Mouse (Mus musculus): ENCODE data around the gene Cyp2g1. TPM values are rescaled to one million over a fixed set of nuclear protein-coding genes. Genes with fewer than 3 reads are reported as not detected.
"Not testable (repeated sequence)": the region's sequence is repeated elsewhere in the genome, so short reads cannot be mapped to it uniquely, and the experiment has no call there.

Gene Cyp2g1
- total RNA-seq (2021): not detected

GRCm38 (mm10) chr7:26808592-26808991 lies at the start of gene Cyp2g1:
TSS of gene Cyp2g1 (plus strand) at chr7:26808892.
- no peak for DNase-seq

- DNase-seq: no peak
Observed at GRCm38 (mm10) chr7:26767084-26767483, 41.6 kb upstream of the Cyp2g1 start.

DNA sequence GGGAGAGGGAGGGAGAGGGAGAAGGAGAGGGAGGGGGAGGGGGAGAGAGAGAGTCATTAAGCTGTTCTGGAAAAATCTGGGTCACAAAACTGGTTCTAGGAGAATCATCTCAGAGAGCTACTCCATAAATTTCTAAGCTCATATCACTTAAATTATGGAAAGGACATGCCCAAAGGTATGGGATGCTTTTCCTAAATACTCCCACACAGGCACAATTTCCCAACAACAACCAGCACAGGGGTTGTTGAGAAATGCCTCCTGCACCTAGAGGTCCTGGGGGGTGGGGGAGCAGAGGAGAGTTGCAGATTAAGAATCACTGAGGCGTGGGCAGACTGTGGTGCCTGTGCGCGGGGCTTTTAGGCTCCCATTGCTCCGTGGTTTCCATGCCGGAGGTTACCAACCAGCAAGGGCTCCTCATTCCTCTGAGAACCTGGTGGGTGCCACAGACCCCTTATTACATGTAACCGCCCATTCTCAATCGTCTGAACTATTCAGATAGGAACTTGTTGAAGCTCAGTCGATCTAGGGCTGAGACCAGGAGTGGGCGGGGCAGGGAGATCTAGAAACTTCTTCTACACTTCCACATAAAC lies 38.7 kb upstream of the Cyp2g1 start:
- DNase-seq: no peak

- no peak for DNase-seq
Observed at GRCm38 (mm10) chr7:26772866-26773586, 35.7 kb upstream of the Cyp2g1 start.

GRCm38 (mm10) chr7:26775866-26776265 lies 32.8 kb upstream of the Cyp2g1 start:
- no peak for DNase-seq

- DNase-seq: no peak
Observed at GRCm38 (mm10) chr7:26777806-26778205, 30.9 kb upstream of the Cyp2g1 start.

GRCm38 (mm10) chr7:26778474-26778873 lies 30.2 kb upstream of the Cyp2g1 start:
- peak; percentile 23 for DNase-seq

DNA sequence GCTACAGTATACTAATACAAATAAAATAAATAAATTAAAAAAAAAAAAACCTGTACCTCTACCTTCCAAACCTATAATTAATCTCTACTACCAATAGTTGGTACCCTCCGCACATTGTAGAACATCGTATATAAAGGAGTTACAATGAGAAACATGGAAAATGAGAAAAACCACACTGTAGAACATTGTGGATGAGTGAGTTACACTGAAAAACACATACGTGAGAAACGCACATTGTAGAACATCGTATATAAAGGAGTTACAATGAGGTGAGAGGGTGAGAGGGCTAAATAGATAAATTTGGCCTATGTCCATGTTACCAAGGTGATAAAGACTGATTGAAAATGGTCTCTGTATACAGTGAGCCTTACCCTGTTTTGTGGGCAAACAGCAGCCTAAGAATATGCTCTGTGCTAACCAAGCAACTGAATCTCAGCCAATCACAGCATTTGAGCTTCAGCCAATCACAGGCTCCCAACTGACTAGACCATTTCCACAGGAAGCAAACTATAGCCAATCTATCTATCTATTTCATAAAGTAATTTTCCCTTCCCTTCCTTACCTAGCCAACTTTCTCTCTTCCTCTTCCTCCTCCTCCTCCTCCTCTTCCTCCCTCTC lies 28.8 kb upstream of the Cyp2g1 start:
- no peak for DNase-seq

GRCm38 (mm10) chr7:26780510-26780909 lies 28.2 kb upstream of the Cyp2g1 start:
- DNase-seq: no peak

GRCm38 (mm10) chr7:26780998-26781766 lies 27.5 kb upstream of the Cyp2g1 start:
- DNase-seq: no peak

- DNase-seq: no peak
Observed at GRCm38 (mm10) chr7:26781767-26782131, 26.9 kb upstream of the Cyp2g1 start.

DNA sequence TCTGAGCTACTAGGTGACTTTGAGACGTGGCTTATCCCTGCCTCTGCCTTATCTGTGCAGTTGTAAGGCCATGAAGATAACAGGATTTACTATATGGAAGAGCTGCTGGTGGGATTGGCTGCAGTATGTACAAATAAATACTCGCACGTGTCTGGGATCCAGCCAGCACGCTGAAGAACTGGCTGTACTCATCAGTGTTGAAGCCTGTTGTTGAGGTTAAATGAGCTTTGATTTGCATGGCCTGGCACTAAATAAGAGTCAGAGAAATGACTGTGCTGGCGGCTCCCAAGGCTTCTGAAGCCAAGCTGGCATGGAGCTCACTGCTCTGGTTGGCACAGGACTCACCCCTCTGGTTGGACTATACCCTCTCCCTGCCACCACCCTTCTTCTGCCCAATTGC lies 25.5 kb upstream of the Cyp2g1 start:
- no peak for DNase-seq

DNA sequence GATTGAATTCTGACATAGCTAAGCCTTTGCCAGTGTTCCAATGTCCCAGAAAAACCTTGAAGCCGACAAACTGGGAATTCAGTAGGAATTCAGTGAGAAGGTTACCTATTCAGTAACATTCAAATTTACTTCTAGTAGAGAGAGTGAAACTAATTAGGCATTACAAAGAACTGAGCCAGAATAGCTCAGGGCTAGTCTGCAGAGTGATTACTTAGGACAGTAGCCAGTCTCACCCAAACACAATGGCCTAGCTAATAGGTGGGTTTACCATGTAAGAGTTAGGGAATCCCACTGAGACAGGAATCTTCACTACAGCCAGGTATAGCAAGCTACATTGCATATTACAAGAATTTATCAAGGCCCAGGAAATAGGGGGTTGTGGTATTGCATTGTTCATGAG lies 22.7 kb upstream of the Cyp2g1 start:
- not testable (repeated sequence) for DNase-seq

DNA sequence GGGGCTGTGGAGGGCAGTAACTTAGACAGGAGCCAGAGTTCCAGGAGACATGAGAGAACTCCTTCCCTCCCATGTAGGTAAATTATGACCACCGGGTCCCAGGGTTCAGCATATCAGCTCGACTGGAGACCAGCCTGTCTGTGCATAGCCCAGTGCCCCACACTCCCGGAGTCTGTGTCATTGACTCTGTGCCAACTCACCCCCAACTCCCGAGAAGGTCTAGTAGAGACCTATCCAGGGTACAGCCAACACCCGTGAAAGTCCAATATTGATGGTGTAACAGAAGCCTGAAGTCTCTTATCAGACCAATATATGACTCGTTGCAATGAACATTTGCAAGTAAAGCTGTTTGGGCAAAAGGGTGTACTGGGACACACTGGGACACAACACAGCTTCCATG lies 18.7 kb upstream of the Cyp2g1 start:
- no peak for DNase-seq

- DNase-seq: no peak
Observed at GRCm38 (mm10) chr7:26800104-26800503, 8.6 kb upstream of the Cyp2g1 start.

DNA sequence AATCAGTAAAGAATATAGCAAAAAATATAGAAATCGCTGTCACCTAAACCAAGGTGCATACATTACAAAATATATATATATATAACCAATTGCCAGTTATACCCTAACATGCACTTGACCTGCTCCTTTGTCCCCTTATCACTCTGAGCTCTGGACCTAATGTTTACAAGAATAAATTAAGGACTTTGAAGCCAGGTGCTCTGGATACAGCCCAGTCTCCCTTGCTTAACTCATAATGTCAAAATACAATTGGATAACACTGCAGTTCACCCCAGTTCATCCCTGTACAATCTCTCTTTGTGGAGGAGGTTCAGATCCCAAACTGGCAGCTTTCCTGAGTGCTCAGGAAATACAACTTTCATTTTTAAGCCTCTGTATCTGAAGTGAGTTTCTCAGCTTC lies 7.7 kb upstream of the Cyp2g1 start:
- DNase-seq: no peak

DNA sequence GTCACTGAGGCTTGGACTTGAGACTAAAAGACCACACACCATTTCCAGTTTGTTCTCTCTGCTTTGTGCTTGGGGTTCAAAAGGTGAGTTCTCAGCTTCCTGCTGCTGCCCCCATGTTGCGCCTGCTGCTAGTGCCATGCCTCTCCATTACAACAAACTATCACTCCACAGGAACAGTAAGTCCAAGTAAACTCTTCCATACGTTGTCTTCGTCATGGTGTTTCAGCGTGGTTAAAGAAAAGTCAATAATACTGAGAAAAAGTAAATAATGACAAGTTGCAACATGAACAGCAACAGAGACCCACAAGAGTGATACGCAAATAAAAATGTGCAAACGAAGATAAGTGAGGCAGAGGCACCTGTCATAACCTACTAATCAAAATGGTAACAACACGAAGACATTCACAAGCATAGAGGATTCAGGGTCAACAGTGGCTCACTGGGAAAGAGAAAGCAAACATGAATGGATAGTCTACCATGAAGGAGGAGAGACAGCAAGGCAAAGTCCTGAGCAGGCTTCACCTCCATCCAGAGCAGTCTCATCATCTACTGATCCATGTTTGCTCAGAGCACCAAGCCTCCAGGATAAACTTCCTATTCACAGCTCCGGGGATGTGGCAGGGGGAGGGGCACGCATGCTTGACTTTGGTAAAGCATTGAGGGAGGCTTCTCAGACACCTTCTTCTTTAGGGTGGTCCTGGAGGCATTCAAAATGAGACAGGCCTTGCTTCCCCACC lies 23.0 kb downstream of the Cyp2g1 start:
- not testable (repeated sequence) for DNase-seq

DNA sequence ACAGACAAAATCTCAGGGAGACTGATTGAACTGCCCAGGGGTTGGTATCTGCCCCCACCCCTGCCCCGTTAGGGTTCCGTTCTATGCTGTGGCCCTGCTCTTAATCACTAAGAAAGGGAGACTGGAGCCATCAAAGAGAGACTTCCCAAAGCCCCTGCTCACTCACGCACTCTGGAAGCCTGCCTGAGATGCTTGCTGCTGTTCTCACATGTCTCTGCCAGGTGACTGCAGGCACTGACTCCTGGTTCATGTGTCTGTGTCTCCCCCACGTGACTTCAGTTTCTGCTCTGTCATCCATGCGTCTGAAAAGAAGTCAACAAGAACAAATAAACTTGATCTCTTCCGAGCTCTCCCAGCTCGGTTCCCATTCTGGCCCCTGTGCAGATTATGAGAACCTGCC lies 24.0 kb downstream of the Cyp2g1 start:
- DNase-seq: not testable (repeated sequence)

- DNase-seq: not testable (repeated sequence)
Observed at GRCm38 (mm10) chr7:26835059-26835458, 26.4 kb downstream of the Cyp2g1 start, which contains the start of gene Cyp2a5. TSS of gene Cyp2a5 (plus strand) at chr7:26835305.

GRCm38 (mm10) chr7:26843400-26843799 lies 34.7 kb downstream of the Cyp2g1 start:
- DNase-seq: not testable (repeated sequence)

- DNase-seq: not testable (repeated sequence)
Observed at GRCm38 (mm10) chr7:26850063-26850462, 41.4 kb downstream of the Cyp2g1 start.

Measured in heart, postnatal 4 days (tissue).